Mouse (Mus musculus) kidney, embryonic 15.5 days (tissue): ENCODE results near the gene Aftph. TPM values are rescaled to one million over a fixed set of nuclear protein-coding genes. Genes with fewer than 3 reads are reported as not detected.
A peak's percentile ranks its signal among the peaks of the same experiment; 100 is the strongest.

Experiments
- ATAC-seq: fragments of 200-750 bp; cut with Nextera tagmentation; replicated peaks from 2 replicates; pipeline ENCODE4 v1.8.0; 2017; ENCODE audit warnings: moderate TSS enrichment; ENCODE audit not compliant: low FRiP score
- H3K27ac ChIP-seq: fragments of 300-500 bp; sonication (generic); 2 replicates; pipeline ENCODE4 v1.5.1; 2015; ENCODE audit warnings: mild to moderate bottlenecking, inconsistent platforms
- H3K27me3 ChIP-seq: fragments of 300-500 bp; sonication (generic); 2 replicates; pipeline ENCODE4 v1.6.1; 2015; ENCODE audit warnings: inconsistent platforms
- H3K36me3 ChIP-seq: fragments of 300-500 bp; sonication (generic); 2 replicates; pipeline ENCODE4 v1.6.1; 2015; ENCODE audit warnings: inconsistent platforms
- H3K4me1 ChIP-seq: fragments of 300-500 bp; sonication (generic); 2 replicates; pipeline ENCODE4 v1.6.1; 2015; ENCODE audit warnings: inconsistent platforms
- H3K4me2 ChIP-seq: fragments of 300-500 bp; sonication (generic); 2 replicates; pipeline ENCODE4 v1.6.1; 2015; ENCODE audit warnings: moderate library complexity, mild to moderate bottlenecking, inconsistent platforms
- H3K4me3 ChIP-seq: fragments of 300-500 bp; sonication (generic); replicated peaks from 2 replicates; pipeline ENCODE4 v1.5.1; 2015; ENCODE audit warnings: mild to moderate bottlenecking, inconsistent platforms
- H3K9ac ChIP-seq: fragments of 300-500 bp; sonication (generic); 2 replicates; pipeline ENCODE4 v1.6.1; 2015; ENCODE audit warnings: mild to moderate bottlenecking, inconsistent platforms
- H3K9me3 ChIP-seq: fragments of 300-500 bp; sonication (generic); replicated peaks from 2 replicates; pipeline ENCODE4 v1.6.1; 2016; ENCODE audit warnings: inconsistent platforms
- WGBS: fragments of 180-500 bp; shearing (Covaris S2); methylation state at CpG from one replicate; pipeline ENCODE4 v1.1.7; 2015; ENCODE audit warnings: mixed read lengths; 5-methylcytosine and 5-hydroxymethylcytosine counted together
- polyA plus RNA-seq: library from polyadenylated mRNA; unstranded; fragments of >200 nt; fragmentation: Nextera tagmentation; extraction: Ambion mirVana; gene quantifications from 2 replicates; pipeline ENCODE4 v1.2.1, GENCODE M21; 2015

Gene Aftph
- polyA plus RNA-seq, 1 experiment from 2014 or later: 22.0 TPM

- Histone ChIP-seq H3K9ac (no peak overlapping the region), H3K4me2 (no peak overlapping the region), H3K27ac (no peak overlapping the region), H3K4me1 (peaks cover 20% of the 10 kb centered on the region), H3K4me3 (no peak overlapping the region), H3K27me3 (no peaks in the 10 kb centered on the region), H3K36me3 (no peaks in the 10 kb centered on the region), H3K9me3 (no peaks in the 10 kb centered on the region)
- ATAC-seq: no peak
- 80% methylated on average over 14 of the region's 14 CpGs for WGBS
Measured at GRCm38 (mm10) chr11:20660111-20661097, 81.0 kb downstream of the Aftph start.

GRCm38 (mm10) chr11:20659094-20659493 lies 82.3 kb downstream of the Aftph start:
- Histone ChIP-seq H3K4me2 (no peak overlapping the region), H3K9ac (no peak overlapping the region), H3K4me3 (no peak overlapping the region), H3K9me3 (no peaks in the 10 kb centered on the region), H3K4me1 (peaks cover 24% of the 10 kb centered on the region), H3K27ac (no peak overlapping the region), H3K36me3 (no peaks in the 10 kb centered on the region; the same call in 1 of the 2 replicates), H3K27me3 (no peaks in the 10 kb centered on the region)
- ATAC-seq: no peak
- WGBS: 70% methylated on average over 3 of the region's 3 CpGs

- Histone ChIP-seq H3K9ac (no peak overlapping the region), H3K27ac (peak overlapping the region; percentile 79), H3K27me3 (no peaks in the 10 kb centered on the region), H3K4me1 (peaks cover 24% of the 10 kb centered on the region), H3K36me3 (peaks cover 9% of the 10 kb centered on the region), H3K4me2 (peak overlapping the region; percentile 46), H3K4me3 (0 out of 2 replicates have a peak overlapping the region, but pooled peaks have one; percentile 4), H3K9me3 (no peaks in the 10 kb centered on the region)
- ATAC-seq: no peak
- WGBS: 47% methylated on average over 10 of the region's 10 CpGs
Measured at GRCm38 (mm10) chr11:20656711-20657057, 84.7 kb downstream of the Aftph start.

GRCm38 (mm10) chr11:20655795-20656710 lies 85.3 kb downstream of the Aftph start:
- H3K4me1 ChIP-seq: peaks cover 23% of the 10 kb centered on the region
- peak; percentile 81 for ATAC-seq
- 0 out of 2 replicates have a peak overlapping the region, but pooled peaks have one; percentile 4 for H3K4me3 ChIP-seq
- peaks cover 14% of the 10 kb centered on the region for H3K36me3 ChIP-seq
- H3K4me2 ChIP-seq: peak overlapping the region; percentile 46
- H3K27ac ChIP-seq: peak overlapping the region; percentile 79
- 23% methylated on average over 18 of the region's 18 CpGs for WGBS
- no peaks in the 10 kb centered on the region for H3K27me3 ChIP-seq
- peak overlapping the region; percentile 35 for H3K9ac ChIP-seq
- H3K9me3 ChIP-seq: no peaks in the 10 kb centered on the region

GRCm38 (mm10) chr11:20651166-20651565 lies 90.2 kb downstream of the Aftph start:
- Histone ChIP-seq H3K9me3 (no peaks in the 10 kb centered on the region), H3K27me3 (no peaks in the 10 kb centered on the region), H3K36me3 (peaks cover 33% of the 10 kb centered on the region), H3K4me1 (peaks cover 33% of the 10 kb centered on the region), H3K27ac (no peak overlapping the region), H3K9ac (no peak overlapping the region), H3K4me3 (no peak overlapping the region), H3K4me2 (no peak overlapping the region)
- no peak for ATAC-seq
- WGBS: 72% methylated on average over 1 of the region's 1 CpGs

GRCm38 (mm10) chr11:20650006-20650639 lies 91.3 kb downstream of the Aftph start:
- Histone ChIP-seq H3K9ac (no peak overlapping the region), H3K4me1 (peaks cover 29% of the 10 kb centered on the region), H3K4me3 (no peak overlapping the region), H3K27ac (no peak overlapping the region), H3K4me2 (no peak overlapping the region), H3K9me3 (no peaks in the 10 kb centered on the region), H3K36me3 (peaks cover 33% of the 10 kb centered on the region), H3K27me3 (no peaks in the 10 kb centered on the region)
- no peak for ATAC-seq
- 87% methylated on average over 17 of the region's 17 CpGs for WGBS

GRCm38 (mm10) chr11:20649477-20649876 lies 91.9 kb downstream of the Aftph start:
- Histone ChIP-seq H3K9ac (no peak overlapping the region), H3K9me3 (no peaks in the 10 kb centered on the region), H3K4me1 (peaks cover 34% of the 10 kb centered on the region), H3K4me2 (no peak overlapping the region), H3K27me3 (no peaks in the 10 kb centered on the region), H3K36me3 (peaks cover 33% of the 10 kb centered on the region), H3K27ac (no peak overlapping the region), H3K4me3 (no peak overlapping the region)
- 88% methylated on average over 5 of the region's 5 CpGs for WGBS
- ATAC-seq: no peak

- peaks cover 31% of the 10 kb centered on the region for H3K36me3 ChIP-seq
- peaks cover 45% of the 10 kb centered on the region for H3K4me1 ChIP-seq
- peak overlapping the region; percentile 78 for H3K27ac ChIP-seq
- WGBS: 31% methylated on average over 19 of the region's 19 CpGs
- ATAC-seq: peak; percentile 67
- no peak overlapping the region for H3K4me2 ChIP-seq
- H3K4me3 ChIP-seq: no peak overlapping the region
- no peaks in the 10 kb centered on the region for H3K27me3 ChIP-seq
- H3K9ac ChIP-seq: no peak overlapping the region
- no peaks in the 10 kb centered on the region for H3K9me3 ChIP-seq
Measured at GRCm38 (mm10) chr11:20647902-20648625, 93.3 kb downstream of the Aftph start.

GRCm38 (mm10) chr11:20646986-20647726 lies 94.2 kb downstream of the Aftph start:
- Histone ChIP-seq H3K27me3 (no peaks in the 10 kb centered on the region), H3K36me3 (peaks cover 27% of the 10 kb centered on the region), H3K4me2 (no peak overlapping the region; the same call in 1 of the 2 replicates), H3K27ac (peak overlapping the region; percentile 78), H3K9me3 (no peaks in the 10 kb centered on the region), H3K9ac (no peak overlapping the region), H3K4me1 (peaks cover 46% of the 10 kb centered on the region), H3K4me3 (no peak overlapping the region)
- peak; percentile 59; the same call in 1 of the 2 replicates for ATAC-seq
- WGBS: 25% methylated on average over 10 of the region's 10 CpGs

GRCm38 (mm10) chr11:20646142-20646541 lies 95.2 kb downstream of the Aftph start:
- H3K27me3 ChIP-seq: no peaks in the 10 kb centered on the region
- no peak overlapping the region for H3K4me2 ChIP-seq
- WGBS: 65% methylated on average over 6 of the region's 6 CpGs
- no peaks in the 10 kb centered on the region for H3K9me3 ChIP-seq
- H3K4me1 ChIP-seq: peaks cover 52% of the 10 kb centered on the region
- peaks cover 20% of the 10 kb centered on the region for H3K36me3 ChIP-seq
- ATAC-seq: no peak
- H3K4me3 ChIP-seq: no peak overlapping the region
- no peak overlapping the region for H3K27ac ChIP-seq
- no peak overlapping the region for H3K9ac ChIP-seq
